ENCODE assay signal across 8 mouse cellular contexts in genomic region chr7:27273739-27274351, GRCm38 (mm10). TPM values are rescaled to one million over a fixed set of nuclear protein-coding genes. Genes with fewer than 3 reads are reported as not detected.
DNase-seq lines count a peak whose midpoint lies in the region; ATAC-seq lines count a peak whose summit lies in the region.

No protein-coding gene starts in this region.

- H3K9me3 ChIP-seq in limb, embryonic 12.5 days = no peaks in the 10 kb centered on the region; the same call in 1 of the 2 replicates
- no peaks in the 10 kb centered on the region for H3K9me3 ChIP-seq in neural tube, embryonic 13.5 days

- WGBS in limb, embryonic 12.5 days = 50% methylated on average over 32 of the region's 32 CpGs
- 51% methylated on average over 32 of the region's 32 CpGs for WGBS in neural tube, embryonic 13.5 days

- H3K27me3 ChIP-seq in limb, embryonic 12.5 days = no peaks in the 10 kb centered on the region
- no peaks in the 10 kb centered on the region for H3K27me3 ChIP-seq in neural tube, embryonic 13.5 days

- H3K4me3 ChIP-seq in limb, embryonic 12.5 days (replicated peaks) = no peak overlapping the region
- H3K4me3 ChIP-seq in neural tube, embryonic 13.5 days = no peak overlapping the region

- no peak overlapping the region for H3K9ac ChIP-seq in limb, embryonic 12.5 days (replicated peaks)
- H3K9ac ChIP-seq in neural tube, embryonic 13.5 days = no peak overlapping the region

- H3K36me3 ChIP-seq in limb, embryonic 12.5 days = peaks cover 90% of the 10 kb centered on the region
- H3K36me3 ChIP-seq in neural tube, embryonic 13.5 days = peaks cover 95% of the 10 kb centered on the region

- ATAC-seq in limb, embryonic 12.5 days (ENCODE audit: insufficient number of reproducible peaks, insufficient read depth, low FRiP score, low TSS enrichment, low read depth) = 0 out of 2 replicates have a peak, but pooled peaks have one; percentile 40
- ATAC-seq in neural tube, embryonic 13.5 days (ENCODE audit: low read depth) = 0 out of 2 replicates have a peak, but pooled peaks have one; percentile 33

- no peaks in the 10 kb centered on the region for H3K4me1 ChIP-seq in limb, embryonic 12.5 days (replicated peaks)
- H3K4me1 ChIP-seq in neural tube, embryonic 13.5 days (replicated peaks) = no peaks in the 10 kb centered on the region

- DNase-seq in kidney, adult 18-20 months = peak; percentile 20
- no peak for DNase-seq in kidney, adult 8-10 months
- DNase-seq in R1 (ENCODE audit: low read depth, low spot score) = peak; percentile 96
- DNase-seq in embryo, embryonic 9.5 days (ENCODE audit: extremely low spot score) = peak; percentile 55
- no peak for DNase-seq in right cerebral cortex, postnatal 10 days (ENCODE audit: low spot score in 2 of 2)
- no peak for DNase-seq in right cerebral cortex, adult 2 months (ENCODE audit: low spot score in 2 of 2)

- no peak overlapping the region for H3K4me2 ChIP-seq in limb, embryonic 12.5 days
- H3K4me2 ChIP-seq in neural tube, embryonic 13.5 days = no peak overlapping the region

- H3K27ac ChIP-seq in limb, embryonic 12.5 days = no peak overlapping the region
- H3K27ac ChIP-seq in neural tube, embryonic 13.5 days (replicated peaks) = no peak overlapping the region

RNA-seq across cellular contexts. Expression of gene Numbl, which starts 15.6 kb away (rescaled TPM):
- polyA plus RNA-seq in limb, embryonic 12.5 days (2016; fragmentation: Nextera tagmentation; extraction: Ambion mirVana) = 25.3 and 26.5 TPM in 2 replicates
- 52.8 and 55.3 TPM in 2 replicates for polyA plus RNA-seq in neural tube, embryonic 13.5 days (2015; fragmentation: Nextera tagmentation; extraction: Ambion mirVana)

RNA-seq across cellular contexts. Expression of gene Coq8b, which starts 41.0 kb away (rescaled TPM):
- 15.7 and 16.6 TPM in 2 replicates for polyA plus RNA-seq in limb, embryonic 12.5 days (2016; fragmentation: Nextera tagmentation; extraction: Ambion mirVana)
- polyA plus RNA-seq in neural tube, embryonic 13.5 days (2015; fragmentation: Nextera tagmentation; extraction: Ambion mirVana) = 22.2 and 22.6 TPM in 2 replicates

RNA-seq across cellular contexts. Expression of gene Itpkc, which starts 45.4 kb away (rescaled TPM):
- polyA plus RNA-seq in limb, embryonic 12.5 days (2016; fragmentation: Nextera tagmentation; extraction: Ambion mirVana) = 9.3 and 9.5 TPM in 2 replicates
- 5.1 and 7.5 TPM in 2 replicates for polyA plus RNA-seq in neural tube, embryonic 13.5 days (2015; fragmentation: Nextera tagmentation; extraction: Ambion mirVana)

Comparison
In these comparisons a context has a peak if more than half of its experiments do, and no peak if none do; other contexts are left out.
1. DNase-seq: peak in kidney, adult 18-20 months (single experiment), R1 (single experiment) and embryo, embryonic 9.5 days (single experiment); none in kidney, adult 8-10 months (0 of 2), right cerebral cortex, postnatal 10 days (0 of 2) and right cerebral cortex, adult 2 months (0 of 2).